Mouse (Mus musculus): Measurements from ENCODE around the gene Trip13. TPM values are rescaled to one million over a fixed set of nuclear protein-coding genes. Genes with fewer than 3 reads are reported as not detected.

Trip13 gene
- total and polyA plus RNA-seq, 3 experiments, result 42.3 to 94.5 (median 93.2) TPM

DNA sequence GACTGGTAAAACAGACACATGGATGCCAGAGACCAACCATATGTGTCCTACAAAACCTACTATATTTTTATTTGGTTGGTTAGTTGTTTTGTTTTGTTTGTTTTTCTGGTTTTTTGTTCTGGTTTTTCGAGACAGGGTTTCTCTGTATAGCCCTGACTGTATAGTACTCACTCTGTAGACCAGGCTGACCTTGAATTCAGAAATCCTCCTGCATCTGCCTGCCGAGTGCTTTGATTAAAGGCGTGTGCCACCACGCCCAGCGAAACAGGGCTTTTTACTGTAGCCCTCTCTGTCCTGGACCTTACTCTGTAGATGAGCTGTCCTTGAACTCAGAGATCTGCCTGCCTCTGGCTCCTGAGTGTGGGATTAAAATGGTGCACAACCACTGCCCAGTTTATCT, 1.5 kb upstream of the Trip13 start:
- Histone ChIP-seq H3K4me3 (replicated peaks in 1 of 3; ENCODE audit: low read depth in 2 of 3, low read length in 2 of 3, poor library complexity in 1 of 3) (no peak overlapping the region), H3K79me2 (replicated peaks; ENCODE audit: control insufficient read depth, extremely low read depth, insufficient read depth, poor library complexity, severe bottlenecking) (peaks cover 15% of the 10 kb centered on the region), H3K4me2 (ENCODE audit: insufficient read depth, low read depth, poor library complexity, severe bottlenecking) (peak overlapping the region; percentile 72), H3K27ac (ENCODE audit: insufficient read depth, low read depth) (no peak overlapping the region), H3K36me3 (replicated peaks in 1 of 2; ENCODE audit: control insufficient read depth in 1 of 2, insufficient read depth in 1 of 2, low read length in 1 of 2) (peaks cover 36 to 59% of the 10 kb centered on the region in 2 experiments), H3K9me3 (replicated peaks; ENCODE audit: low read length) (no peaks in the 10 kb centered on the region), H3K4me1 (ENCODE audit: control insufficient read depth in 1 of 2, insufficient read depth in 2 of 2) (peaks cover 0 to 30% of the 10 kb centered on the region in 2 experiments; a peak in 2 of 4 replicates), H3K27me3 (replicated peaks) (no peaks in the 10 kb centered on the region), H3K9ac (ENCODE audit: insufficient read depth, low read depth) (peak overlapping the region; percentile 42; the same call in 1 of the 2 replicates)
- in situ Hi-C loops (cut with MboI; ENCODE audit: low pct_ligation_motif_present, low pct_unique_long_range_greater_than_20kb, low sequenced_read_pairs) (no loop called here), dilution Hi-C loops (cut with MboI; ENCODE audit: extremely low pct_ligation_motif_present, extremely low pct_unique_long_range_greater_than_20kb, low sequenced_read_pairs) (no loop called here)
- TF ChIP-seq TCF12 (IDR thresholded peaks at IDR 0.05; ENCODE audit: low read depth, low read length), result no peak
- no peak for TF ChIP-seq NELFE (IDR thresholded peaks at IDR 0.05; ENCODE audit: low read depth, low read length)
- TF ChIP-seq POLR2AphosphoS2 (IDR thresholded peaks at IDR 0.05; ENCODE audit: low read depth, low read length), result no peak
- TF ChIP-seq KAT2A (IDR thresholded peaks at IDR 0.05; ENCODE audit: insufficient replicate concordance, low read length), result no peak
- no peak for TF ChIP-seq CTCF (conservative IDR thresholded peaks at IDR 0.05 in 1 of 2, IDR thresholded peaks at IDR 0.05 in 1 of 2; ENCODE audit: low read depth in 2 of 2, low read length in 2 of 2)
- no peak for TF ChIP-seq CHD2 (IDR thresholded peaks at IDR 0.05; ENCODE audit: low read length)
- TF ChIP-seq EP300 (IDR thresholded peaks at IDR 0.05; ENCODE audit: low read length), result no peak
- TF ChIP-seq ZMIZ1 (IDR thresholded peaks at IDR 0.05; ENCODE audit: low read depth, low read length), result no peak
- TF ChIP-seq MXI1 (IDR thresholded peaks at IDR 0.05; ENCODE audit: low read depth, low read length), result no peak
- no peak for TF ChIP-seq MAZ (IDR thresholded peaks at IDR 0.05; ENCODE audit: low read depth, low read length)
- TF ChIP-seq SMC3 (IDR thresholded peaks at IDR 0.05; ENCODE audit: low read depth, low read length), result no peak
- no peak for TF ChIP-seq JUND (conservative IDR thresholded peaks at IDR 0.05; ENCODE audit: low read depth, low read length)
- TF ChIP-seq MEF2A (IDR thresholded peaks at IDR 0.05; ENCODE audit: borderline replicate concordance, low read depth, low read length), result no peak
- TF ChIP-seq GABPA (IDR thresholded peaks at IDR 0.05; ENCODE audit: insufficient replicate concordance, low read depth, low read length), result no peak
- TF ChIP-seq MAFK (IDR thresholded peaks at IDR 0.05; ENCODE audit: insufficient replicate concordance, low read length), result no peak
- TF ChIP-seq ZKSCAN1 (IDR thresholded peaks at IDR 0.05; ENCODE audit: borderline replicate concordance, low read depth, low read length), result no peak
- no peak for TF ChIP-seq USF1 (IDR thresholded peaks at IDR 0.05; ENCODE audit: low read depth, low read length)
- TF ChIP-seq PAX5 (IDR thresholded peaks at IDR 0.05; ENCODE audit: low read length), result no peak
- DNase-seq (ENCODE audit: extremely low read depth), result no peak

DNA sequence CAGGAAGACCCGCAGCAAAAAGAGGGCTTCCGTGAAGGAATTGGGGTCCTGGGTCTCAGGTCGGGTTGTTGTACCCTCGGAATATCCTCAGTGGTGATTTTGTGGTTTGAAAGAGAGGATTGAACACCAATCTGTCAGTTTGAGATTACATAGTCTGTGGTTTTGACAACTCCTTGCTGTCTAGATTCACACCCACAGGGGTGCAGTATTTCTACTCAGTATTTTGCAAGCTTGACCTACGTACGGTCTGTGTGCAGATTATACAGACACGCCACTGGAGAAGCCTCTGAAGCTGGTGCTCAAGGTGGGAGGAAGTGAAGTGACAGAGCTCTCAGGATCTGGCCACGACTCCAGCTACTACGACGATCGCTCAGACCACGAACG, 585 bp upstream of the Trip13 start:
- H3K27ac ChIP-seq (ENCODE audit: insufficient read depth, low read depth), result no peak overlapping the region; the same call in 1 of the 2 replicates
- no peaks in the 10 kb centered on the region for H3K27me3 ChIP-seq (replicated peaks)
- peak overlapping the region; percentile 72 for H3K4me2 ChIP-seq (ENCODE audit: insufficient read depth, low read depth, poor library complexity, severe bottlenecking)
- peaks cover 15% of the 10 kb centered on the region for H3K79me2 ChIP-seq (replicated peaks; ENCODE audit: control insufficient read depth, extremely low read depth, insufficient read depth, poor library complexity, severe bottlenecking)
- TF ChIP-seq USF2 (conservative IDR thresholded peaks at IDR 0.05; ENCODE audit: low read depth, low read length) (no peak), ZC3H11A (IDR thresholded peaks at IDR 0.05; ENCODE audit: low read depth, low read length) (no peak), ETS1 (conservative IDR thresholded peaks at IDR 0.05; ENCODE audit: low read depth, low read length) (no peak), JUN (IDR thresholded peaks at IDR 0.05; ENCODE audit: insufficient read depth, low read depth, low read length) (no peak), MXI1 (IDR thresholded peaks at IDR 0.05; ENCODE audit: low read depth, low read length) (no peak), MAZ (IDR thresholded peaks at IDR 0.05; ENCODE audit: low read depth, low read length) (no peak), CHD1 (IDR thresholded peaks at IDR 0.05; ENCODE audit: low read depth, low read length) (no peak), RAD21 (IDR thresholded peaks at IDR 0.05; ENCODE audit: low read depth, low read length) (no peak), NRF1 (IDR thresholded peaks at IDR 0.05; ENCODE audit: low read depth, low read length) (no peak), HCFC1 (IDR thresholded peaks at IDR 0.05; ENCODE audit: low read depth, low read length) (no peak)
- H3K9me3 ChIP-seq (replicated peaks; ENCODE audit: low read length), result no peaks in the 10 kb centered on the region
- H3K4me3 ChIP-seq (replicated peaks in 1 of 3; ENCODE audit: low read depth in 2 of 3, low read length in 2 of 3, poor library complexity in 1 of 3), result peak overlapping the region; percentile 65 to 92 (median 88)
- DNase-seq (ENCODE audit: extremely low read depth), result peak; percentile 24
- peaks cover 29 to 53% of the 10 kb centered on the region in 2 experiments for H3K36me3 ChIP-seq (replicated peaks in 1 of 2; ENCODE audit: control insufficient read depth in 1 of 2, insufficient read depth in 1 of 2, low read length in 1 of 2)
- dilution Hi-C loops (cut with MboI; ENCODE audit: extremely low pct_ligation_motif_present, extremely low pct_unique_long_range_greater_than_20kb, low sequenced_read_pairs), result no loop called here
- in situ Hi-C loops (cut with MboI; ENCODE audit: low pct_ligation_motif_present, low pct_unique_long_range_greater_than_20kb, low sequenced_read_pairs), result no loop called here
- H3K4me1 ChIP-seq (ENCODE audit: control insufficient read depth in 1 of 2, insufficient read depth in 2 of 2), result peaks cover 0 to 30% of the 10 kb centered on the region in 2 experiments; a peak in 2 of 4 replicates
- peak overlapping the region; percentile 42 for H3K9ac ChIP-seq (ENCODE audit: insufficient read depth, low read depth)
